8 mouse cellular contexts compared by ENCODE assay signal in genomic region chr4:156077499-156078301, GRCm38 (mm10). TPM values are rescaled to one million over a fixed set of nuclear protein-coding genes. Genes with fewer than 3 reads are reported as not detected.
DNase-seq lines count a peak whose midpoint lies in the region; ATAC-seq and TF ChIP-seq lines count a peak whose summit lies in the region.

No protein-coding gene starts in this region.

- WGBS in forebrain, embryonic 14.5 days = under 1% methylated on average over 58 of the region's 58 CpGs
- 1% methylated on average over 58 of the region's 58 CpGs for WGBS in intestine, embryonic 14.5 days
- WGBS in liver, embryonic 16.5 days (ENCODE audit: insufficient replicate concordance) = 1% methylated on average over 58 of the region's 58 CpGs
- under 1% methylated on average over 58 of the region's 58 CpGs for WGBS in neural tube, embryonic 12.5 days

- H3K9me3 ChIP-seq in E14TG2a.4 (ENCODE audit: low read length) = no peaks in the 10 kb centered on the region
- no peaks in the 10 kb centered on the region for H3K9me3 ChIP-seq in forebrain, embryonic 14.5 days (replicated peaks; ENCODE audit: control insufficient read depth, low read length)
- H3K9me3 ChIP-seq in intestine, embryonic 14.5 days (ENCODE audit: control insufficient read depth, low read length) = no peaks in the 10 kb centered on the region
- H3K9me3 ChIP-seq in liver, embryonic 16.5 days (replicated peaks; ENCODE audit: control insufficient read depth, low read length) = no peaks in the 10 kb centered on the region
- H3K9me3 ChIP-seq in neural tube, embryonic 12.5 days = no peaks in the 10 kb centered on the region

- DNase-seq in forebrain, embryonic 14.5 days (ENCODE audit: low spot score) = peak; percentile 23
- peak; percentile 77 for DNase-seq in intestine, embryonic 14.5 days (ENCODE audit: low spot score)
- DNase-seq in thymus, postnatal 0 days (ENCODE audit: low spot score) = peak; percentile 88
- no peak for DNase-seq in left cerebral cortex, adult 9 months (ENCODE audit: low spot score in 2 of 2)

- peak overlapping the region; percentile 83 for H3K4me3 ChIP-seq in E14TG2a.4 (replicated peaks; ENCODE audit: low read length)
- H3K4me3 ChIP-seq in bone marrow macrophage, adult 2 months (ENCODE audit: insufficient read depth, low read length) = peak overlapping the region; percentile 48
- H3K4me3 ChIP-seq in forebrain, embryonic 14.5 days (ENCODE audit: low read depth, low read length) = peak overlapping the region; percentile 31
- H3K4me3 ChIP-seq in intestine, embryonic 14.5 days (ENCODE audit: low read depth, low read length) = peak overlapping the region; percentile 36
- peak overlapping the region; percentile 55 for H3K4me3 ChIP-seq in liver, embryonic 16.5 days (ENCODE audit: low read depth, low read length)
- H3K4me3 ChIP-seq in neural tube, embryonic 12.5 days = peak overlapping the region; percentile 38

- H3K36me3 ChIP-seq in E14TG2a.4 (ENCODE audit: insufficient read depth, low read length) = no peaks in the 10 kb centered on the region
- no peaks in the 10 kb centered on the region for H3K36me3 ChIP-seq in forebrain, embryonic 14.5 days (ENCODE audit: control insufficient read depth, insufficient read depth, low read length)
- no peaks in the 10 kb centered on the region for H3K36me3 ChIP-seq in intestine, embryonic 14.5 days (ENCODE audit: control insufficient read depth, insufficient read depth, low read length)
- no peaks in the 10 kb centered on the region for H3K36me3 ChIP-seq in liver, embryonic 16.5 days (ENCODE audit: control insufficient read depth, insufficient read depth)
- H3K36me3 ChIP-seq in neural tube, embryonic 12.5 days = no peaks in the 10 kb centered on the region

- TF ChIP-seq POLR2A in bone marrow macrophage, adult 2 months (IDR thresholded peaks at IDR 0.05; ENCODE audit: borderline replicate concordance, low read depth, low read length) = no peak

- no peak overlapping the region for H3K27ac ChIP-seq in bone marrow macrophage, adult 2 months (ENCODE audit: insufficient read depth, low read depth, low read length)
- no peak overlapping the region for H3K27ac ChIP-seq in forebrain, embryonic 14.5 days (ENCODE audit: low read depth, low read length)
- H3K27ac ChIP-seq in intestine, embryonic 14.5 days (ENCODE audit: low read depth) = peak overlapping the region; percentile 58
- no peak overlapping the region for H3K27ac ChIP-seq in liver, embryonic 16.5 days (ENCODE audit: low read length)
- no peak overlapping the region for H3K27ac ChIP-seq in neural tube, embryonic 12.5 days

- peak overlapping the region; percentile 51 for H3K9ac ChIP-seq in forebrain, embryonic 14.5 days (ENCODE audit: low read length)
- peak overlapping the region; percentile 39 for H3K9ac ChIP-seq in intestine, embryonic 14.5 days (ENCODE audit: low read length)
- H3K9ac ChIP-seq in liver, embryonic 16.5 days (ENCODE audit: low read depth, low read length) = peak overlapping the region; percentile 48
- H3K9ac ChIP-seq in neural tube, embryonic 12.5 days = peak overlapping the region; percentile 48

- H3K4me1 ChIP-seq in E14TG2a.4 (replicated peaks; ENCODE audit: low read depth, low read length) = peaks cover 22% of the 10 kb centered on the region
- peaks cover 9% of the 10 kb centered on the region for H3K4me1 ChIP-seq in bone marrow macrophage, adult 2 months (ENCODE audit: control insufficient read depth, insufficient read depth, low read length)
- peaks cover 8% of the 10 kb centered on the region for H3K4me1 ChIP-seq in forebrain, embryonic 14.5 days (ENCODE audit: control insufficient read depth, insufficient read depth, low read length)
- H3K4me1 ChIP-seq in intestine, embryonic 14.5 days (replicated peaks; ENCODE audit: control insufficient read depth, insufficient read depth, low read length) = peaks cover 9% of the 10 kb centered on the region; the same call in 1 of the 2 replicates
- peaks cover 10% of the 10 kb centered on the region for H3K4me1 ChIP-seq in liver, embryonic 16.5 days (ENCODE audit: control insufficient read depth, low read depth, low read length)
- H3K4me1 ChIP-seq in neural tube, embryonic 12.5 days = peaks cover 14% of the 10 kb centered on the region

- peak; percentile 58; the same call in 1 of the 2 replicates for ATAC-seq in forebrain, embryonic 14.5 days
- peak; percentile 85 for ATAC-seq in intestine, embryonic 14.5 days (replicated peaks; ENCODE audit: low FRiP score, low TSS enrichment, low read depth)
- ATAC-seq in liver, embryonic 16.5 days (ENCODE audit: low read depth) = peak; percentile 57
- ATAC-seq in neural tube, embryonic 12.5 days (ENCODE audit: low FRiP score, low read depth) = peak; percentile 41; the same call in 1 of the 2 replicates

- H3K27me3 ChIP-seq in E14TG2a.4 (ENCODE audit: insufficient read depth, low read length) = peaks cover 35% of the 10 kb centered on the region
- peaks cover 15% of the 10 kb centered on the region; the same call in 1 of the 2 replicates for H3K27me3 ChIP-seq in forebrain, embryonic 14.5 days (replicated peaks; ENCODE audit: control insufficient read depth, insufficient read depth, low read length)
- peaks cover 13% of the 10 kb centered on the region for H3K27me3 ChIP-seq in intestine, embryonic 14.5 days (replicated peaks; ENCODE audit: control insufficient read depth, insufficient read depth, low read length)
- peaks cover 13% of the 10 kb centered on the region for H3K27me3 ChIP-seq in liver, embryonic 16.5 days (ENCODE audit: control insufficient read depth, insufficient read depth, low read depth, low read length)
- H3K27me3 ChIP-seq in neural tube, embryonic 12.5 days (replicated peaks) = peaks cover 27% of the 10 kb centered on the region

- peak overlapping the region; percentile 66 for H3K4me2 ChIP-seq in forebrain, embryonic 14.5 days (ENCODE audit: low read length)
- H3K4me2 ChIP-seq in intestine, embryonic 14.5 days (ENCODE audit: low read length) = peak overlapping the region; percentile 72
- H3K4me2 ChIP-seq in liver, embryonic 16.5 days (ENCODE audit: low read depth, low read length) = peak overlapping the region; percentile 70
- H3K4me2 ChIP-seq in neural tube, embryonic 12.5 days (replicated peaks) = peak overlapping the region; percentile 60

- TF ChIP-seq CTCF in E14TG2a.4 (conservative IDR thresholded peaks at IDR 0.05; ENCODE audit: low read length) = no peak
- TF ChIP-seq CTCF in bone marrow macrophage, adult 2 months (IDR thresholded peaks at IDR 0.05; ENCODE audit: low read depth, low read length) = no peak

RNA-seq across cellular contexts. Expression of gene Ttll10, which starts 18.5 kb away (rescaled TPM):
- polyA plus RNA-seq in bone marrow macrophage, adult 2 months (2012; ENCODE audit: insufficient read depth, insufficient read length, missing spikeins) = not detected in 2 replicates
- not detected in 2 replicates for polyA plus RNA-seq in forebrain, embryonic 14.5 days (2014; fragmentation: Nextera tagmentation; extraction: Ambion mirVana)
- 2.7 and 3.5 TPM in 2 replicates for polyA plus RNA-seq in intestine, embryonic 14.5 days (2014; fragmentation: Nextera tagmentation; extraction: Ambion mirVana)
- 0.29 and 0.33 TPM in 2 replicates for polyA plus RNA-seq in liver, embryonic 16.5 days (2015; fragmentation: Nextera tagmentation; extraction: Ambion mirVana)
- 0.20 TPM in 1 of 2 replicates, not detected in the other for polyA plus RNA-seq in neural tube, embryonic 12.5 days (2016; fragmentation: Nextera tagmentation; extraction: Ambion mirVana)
- polyA plus RNA-seq in thymus, postnatal 0 days (2015; fragmentation: Nextera tagmentation; extraction: Ambion mirVana) = 0.27 and 0.35 TPM in 2 replicates

RNA-seq across cellular contexts. Expression of gene 9430015G10Rik, which starts 32.1 kb away (rescaled TPM):
- polyA plus RNA-seq in bone marrow macrophage, adult 2 months (2012; ENCODE audit: insufficient read depth, insufficient read length, missing spikeins) = 18.3 and 20.3 TPM in 2 replicates
- 29.0 and 34.3 TPM in 2 replicates for polyA plus RNA-seq in forebrain, embryonic 14.5 days (2014; fragmentation: Nextera tagmentation; extraction: Ambion mirVana)
- 34.5 and 38.8 TPM in 2 replicates for polyA plus RNA-seq in intestine, embryonic 14.5 days (2014; fragmentation: Nextera tagmentation; extraction: Ambion mirVana)
- polyA plus RNA-seq in liver, embryonic 16.5 days (2015; fragmentation: Nextera tagmentation; extraction: Ambion mirVana) = 11.4 and 13.4 TPM in 2 replicates
- polyA plus RNA-seq in neural tube, embryonic 12.5 days (2016; fragmentation: Nextera tagmentation; extraction: Ambion mirVana) = 42.4 and 45.6 TPM in 2 replicates
- polyA plus RNA-seq in thymus, postnatal 0 days (2015; fragmentation: Nextera tagmentation; extraction: Ambion mirVana) = 16.3 and 17.5 TPM in 2 replicates

RNA-seq across cellular contexts. Expression of gene Tnfrsf18, which starts 51.7 kb away (rescaled TPM):
- not detected in 2 replicates for polyA plus RNA-seq in bone marrow macrophage, adult 2 months (2012; ENCODE audit: insufficient read depth, insufficient read length, missing spikeins)
- 0.40 and 0.53 TPM in 2 replicates for polyA plus RNA-seq in forebrain, embryonic 14.5 days (2014; fragmentation: Nextera tagmentation; extraction: Ambion mirVana)
- 1.6 and 2.0 TPM in 2 replicates for polyA plus RNA-seq in intestine, embryonic 14.5 days (2014; fragmentation: Nextera tagmentation; extraction: Ambion mirVana)
- 0.58 and 0.68 TPM in 2 replicates for polyA plus RNA-seq in liver, embryonic 16.5 days (2015; fragmentation: Nextera tagmentation; extraction: Ambion mirVana)
- polyA plus RNA-seq in neural tube, embryonic 12.5 days (2016; fragmentation: Nextera tagmentation; extraction: Ambion mirVana) = 1.6 and 2.0 TPM in 2 replicates
- polyA plus RNA-seq in thymus, postnatal 0 days (2015; fragmentation: Nextera tagmentation; extraction: Ambion mirVana) = 13.9 and 14.8 TPM in 2 replicates

RNA-seq across cellular contexts. Expression of gene Rnf223, which starts 52.6 kb away (rescaled TPM):
- polyA plus RNA-seq in bone marrow macrophage, adult 2 months (2012; ENCODE audit: insufficient read depth, insufficient read length, missing spikeins) = 0.28 TPM in 1 of 2 replicates, not detected in the other
- polyA plus RNA-seq in forebrain, embryonic 14.5 days (2014; fragmentation: Nextera tagmentation; extraction: Ambion mirVana) = 0.41 and 0.59 TPM in 2 replicates
- 0.14 and 0.16 TPM in 2 replicates for polyA plus RNA-seq in intestine, embryonic 14.5 days (2014; fragmentation: Nextera tagmentation; extraction: Ambion mirVana)
- 0.06 and 0.09 TPM in 2 replicates for polyA plus RNA-seq in liver, embryonic 16.5 days (2015; fragmentation: Nextera tagmentation; extraction: Ambion mirVana)
- polyA plus RNA-seq in neural tube, embryonic 12.5 days (2016; fragmentation: Nextera tagmentation; extraction: Ambion mirVana) = 0.52 TPM in 2 replicates
- 0.09 and 0.23 TPM in 2 replicates for polyA plus RNA-seq in thymus, postnatal 0 days (2015; fragmentation: Nextera tagmentation; extraction: Ambion mirVana)

Comparison
In these comparisons a context has a peak if more than half of its experiments do, and no peak if none do; other contexts are left out.
1. H3K4me3 ChIP-seq: peak in every context shown above with its lines; median percentile 83 in E14TG2a.4; 55 in liver, embryonic 16.5 days; 48 in bone marrow macrophage, adult 2 months; 38 in neural tube, embryonic 12.5 days; 36 in intestine, embryonic 14.5 days; 31 in forebrain, embryonic 14.5 days.
2. DNase-seq: peak in forebrain, embryonic 14.5 days (single experiment), intestine, embryonic 14.5 days (single experiment) and thymus, postnatal 0 days (single experiment); none in left cerebral cortex, adult 9 months (0 of 2).
3. Peak in every context shown above with its lines, with median percentiles within 50 percentile points of each other: ATAC-seq, H3K4me2 ChIP-seq and H3K9ac ChIP-seq.